Mouse (Mus musculus) lung, embryonic 15.5 days (tissue): ENCODE measurements at regions not wholly inside any gene's neighbourhood (a gene's known extent, or its start where the extent isn't known, plus 50 kb on each side); places are given as distances from the start of the nearest gene placed in this dataset.

Experiments
- ATAC-seq: fragments of 200-750 bp; cut with Nextera tagmentation; 2 replicates; pipeline ENCODE4 v1.8.0; 2017; ENCODE audit warnings: moderate number of reproducible peaks, borderline replicate concordance; ENCODE audit not compliant: low FRiP score, low TSS enrichment; ENCODE audit errors: extremely low read depth
- H3K27ac ChIP-seq: fragments of 300-500 bp; sonication (generic); 2 replicates; pipeline ENCODE4 v1.5.1; 2015; ENCODE audit warnings: moderate library complexity, mild to moderate bottlenecking, inconsistent platforms
- H3K27me3 ChIP-seq: fragments of 300-500 bp; sonication (generic); 2 replicates; pipeline ENCODE4 v1.6.1; 2015; ENCODE audit warnings: inconsistent platforms
- H3K36me3 ChIP-seq: fragments of 300-500 bp; sonication (generic); 2 replicates; pipeline ENCODE4 v1.6.1; 2015; ENCODE audit warnings: inconsistent platforms
- H3K4me1 ChIP-seq: fragments of 300-500 bp; sonication (generic); 2 replicates; pipeline ENCODE4 v1.6.1; 2015; ENCODE audit warnings: inconsistent platforms
- H3K4me2 ChIP-seq: fragments of 300-500 bp; sonication (generic); 2 replicates; pipeline ENCODE4 v1.6.1; 2015; ENCODE audit warnings: inconsistent platforms, mild to moderate bottlenecking, moderate library complexity
- H3K4me3 ChIP-seq: fragments of 300-500 bp; sonication (generic); 2 replicates; pipeline ENCODE4 v1.5.1; 2015; ENCODE audit warnings: mild to moderate bottlenecking, inconsistent platforms
- H3K9ac ChIP-seq: fragments of 300-500 bp; sonication (generic); 2 replicates; pipeline ENCODE4 v1.6.1; 2015; ENCODE audit warnings: inconsistent platforms
- H3K9me3 ChIP-seq: fragments of 300-500 bp; sonication (generic); 2 replicates; pipeline ENCODE4 v1.6.1; 2016; ENCODE audit warnings: inconsistent platforms
- WGBS: fragments of 180-500 bp; shearing (Covaris S2); methylation state at CpG from one replicate; pipeline ENCODE4 v1.1.7; 2015; 5-methylcytosine and 5-hydroxymethylcytosine counted together

DNA sequence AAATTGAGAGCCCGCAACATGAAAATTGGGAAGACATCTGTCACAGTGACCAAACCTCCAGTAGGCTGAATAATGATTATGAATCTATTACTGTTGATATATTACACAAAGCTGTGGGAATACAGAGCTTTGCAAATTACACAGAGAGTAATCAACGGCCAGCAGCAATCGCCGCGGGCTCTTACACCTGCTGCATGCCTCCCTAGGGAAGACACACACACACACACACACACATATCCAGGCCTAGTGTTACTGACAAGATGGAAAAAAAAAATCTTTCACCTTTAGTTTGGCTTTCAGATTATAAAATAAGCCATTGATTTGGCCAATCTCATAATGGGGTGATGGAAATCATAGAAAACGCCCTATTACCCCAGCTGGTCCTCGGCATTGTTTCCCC is 327.4 kb downstream of the Btg1 start:
- H3K9ac ChIP-seq: no peak overlapping the region
- H3K27ac ChIP-seq: no peak overlapping the region
- no peaks in the 10 kb centered on the region for H3K27me3 ChIP-seq
- WGBS: 90% methylated on average over 7 of the region's 7 CpGs
- no peak overlapping the region for H3K4me2 ChIP-seq
- no peaks in the 10 kb centered on the region for H3K4me1 ChIP-seq
- no peaks in the 10 kb centered on the region for H3K36me3 ChIP-seq
- H3K4me3 ChIP-seq: no peak overlapping the region
- no peaks in the 10 kb centered on the region for H3K9me3 ChIP-seq
- ATAC-seq: no peak

DNA sequence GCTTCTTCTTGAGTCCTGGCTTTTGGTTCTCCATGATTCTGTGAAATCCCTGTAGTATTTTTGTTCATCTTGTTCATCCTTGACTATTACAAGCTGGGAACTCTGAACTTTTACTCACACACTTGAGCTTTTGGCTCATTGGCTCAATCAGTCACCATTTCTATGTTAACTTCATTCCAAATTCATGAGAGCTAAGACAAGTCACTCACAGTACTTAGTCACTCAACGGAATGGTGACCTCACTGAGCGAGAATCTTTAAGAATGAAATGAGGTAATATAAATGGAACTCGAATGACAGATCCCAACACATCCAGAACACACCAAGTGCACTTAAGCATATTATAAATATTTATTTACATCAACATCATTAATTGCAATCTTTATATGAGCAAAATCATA is 331.2 kb downstream of the Btg1 start:
- H3K36me3 ChIP-seq: no peaks in the 10 kb centered on the region
- WGBS: 77% methylated on average over 3 of the region's 3 CpGs
- H3K27me3 ChIP-seq: no peaks in the 10 kb centered on the region
- H3K9ac ChIP-seq: no peak overlapping the region
- ATAC-seq: no peak
- no peaks in the 10 kb centered on the region for H3K9me3 ChIP-seq
- no peak overlapping the region for H3K27ac ChIP-seq
- no peaks in the 10 kb centered on the region for H3K4me1 ChIP-seq
- H3K4me2 ChIP-seq: no peak overlapping the region
- H3K4me3 ChIP-seq: no peak overlapping the region

DNA sequence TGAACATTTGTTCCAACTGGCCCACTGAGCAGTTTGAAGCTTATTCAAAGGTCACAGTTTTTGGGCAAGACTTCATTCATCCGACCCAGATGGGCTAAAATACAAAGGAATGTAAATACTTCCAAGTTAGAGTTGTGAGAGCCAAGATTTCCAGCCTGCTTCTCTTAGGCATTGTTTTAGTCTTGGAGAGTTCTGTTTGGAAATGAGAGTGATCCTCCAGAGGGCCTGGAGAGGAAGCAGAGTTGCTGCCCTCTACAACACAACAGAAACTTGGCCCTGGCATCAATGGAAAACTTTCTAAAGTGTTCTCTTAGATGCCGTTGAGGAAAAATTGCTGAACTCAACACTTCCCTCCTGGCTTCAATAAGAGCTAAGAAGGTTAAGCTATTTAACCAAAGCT is 332.1 kb downstream of the Btg1 start:
- H3K36me3 ChIP-seq: no peaks in the 10 kb centered on the region
- H3K4me3 ChIP-seq: no peak overlapping the region
- H3K4me1 ChIP-seq: no peaks in the 10 kb centered on the region
- H3K4me2 ChIP-seq: no peak overlapping the region
- H3K9ac ChIP-seq: no peak overlapping the region
- H3K9me3 ChIP-seq: no peaks in the 10 kb centered on the region
- H3K27me3 ChIP-seq: no peaks in the 10 kb centered on the region
- 0 out of 2 replicates have a peak overlapping the region, but pooled peaks have one; percentile 42 for H3K27ac ChIP-seq
- WGBS: 17% methylated on average over 2 of the region's 2 CpGs
- ATAC-seq: peak; percentile 69; the same call in 1 of the 2 replicates

DNA sequence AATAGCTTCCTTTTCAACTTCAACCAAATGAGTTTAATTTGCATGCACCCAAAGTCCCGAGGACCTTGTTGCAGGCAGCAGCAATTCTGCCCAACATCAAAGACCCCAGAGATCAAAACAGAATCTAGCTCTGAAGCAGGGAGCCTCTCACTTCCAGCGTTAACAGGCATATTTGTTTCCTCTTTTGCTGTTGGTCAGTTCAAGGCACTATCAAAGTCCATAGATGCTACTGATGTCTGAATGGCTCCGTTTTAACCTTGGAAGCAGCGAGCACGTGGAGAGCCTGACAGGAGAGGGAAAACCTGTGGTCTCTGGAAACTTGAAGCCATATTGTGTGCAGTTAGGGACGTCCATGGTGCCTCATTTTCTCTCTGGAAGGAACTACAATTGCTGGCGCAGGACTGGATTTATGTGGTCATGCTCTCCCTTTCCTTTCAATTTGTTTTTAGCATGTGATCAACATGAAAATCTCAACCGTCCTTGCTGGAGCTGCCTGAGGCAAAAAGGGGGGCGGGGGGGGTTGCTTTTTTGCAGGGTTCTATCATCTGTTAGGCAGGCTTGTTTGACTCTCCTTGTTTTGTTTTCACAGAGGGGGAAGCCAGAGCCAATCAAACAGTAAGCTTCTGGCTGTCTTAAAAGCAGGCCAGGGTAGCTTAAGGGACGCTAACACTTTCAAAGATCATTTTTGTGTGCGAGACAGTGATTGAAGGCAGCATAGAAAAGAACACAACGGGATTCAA is 338.4 kb downstream of the Btg1 start:
- ATAC-seq: no peak; the same call in 1 of the 2 replicates
- H3K9ac ChIP-seq: no peak overlapping the region
- H3K9me3 ChIP-seq: no peaks in the 10 kb centered on the region
- H3K4me3 ChIP-seq: no peak overlapping the region
- no peaks in the 10 kb centered on the region for H3K27me3 ChIP-seq
- no peak overlapping the region for H3K27ac ChIP-seq
- H3K4me1 ChIP-seq: 0 out of 2 replicates have a peak, but pooled peaks cover 10% of the 10 kb centered on the region
- 38% methylated on average over 12 of the region's 12 CpGs for WGBS
- H3K4me2 ChIP-seq: peak overlapping the region; percentile 39; the same call in 1 of the 2 replicates
- H3K36me3 ChIP-seq: no peaks in the 10 kb centered on the region

DNA sequence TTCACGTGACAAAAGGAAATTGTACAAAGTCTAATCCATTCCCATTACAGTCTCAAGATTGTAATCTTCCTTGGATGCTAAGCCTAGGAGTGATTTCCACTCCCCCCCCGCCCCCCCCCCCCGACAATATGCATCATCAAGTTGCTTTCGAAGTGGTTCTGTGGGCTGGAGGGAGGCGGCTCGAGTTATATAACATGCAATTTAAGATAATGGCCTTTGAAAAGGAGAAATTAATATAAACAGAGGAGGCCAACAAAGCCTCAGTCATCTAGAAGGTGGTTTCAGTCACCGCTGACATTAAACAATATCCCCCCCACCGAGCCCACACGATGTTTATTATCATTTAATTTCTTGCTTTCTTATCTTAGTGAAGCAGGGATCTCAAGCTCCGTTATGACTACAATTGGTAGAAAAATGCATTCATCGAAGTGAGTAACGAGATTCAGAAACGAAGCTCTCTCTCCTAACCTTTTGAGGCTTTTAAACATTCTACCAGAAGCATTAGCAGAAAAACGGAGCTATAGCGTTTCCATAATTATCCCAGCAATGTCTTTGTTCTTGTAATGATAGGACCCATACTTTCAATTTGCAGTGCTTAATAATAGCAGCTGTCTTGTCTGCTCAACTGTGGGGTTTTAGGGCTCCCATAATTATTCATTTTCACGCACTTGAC is 339.1 kb downstream of the Btg1 start:
- H3K27me3 ChIP-seq: no peaks in the 10 kb centered on the region
- no peaks in the 10 kb centered on the region for H3K9me3 ChIP-seq
- H3K4me2 ChIP-seq: peak overlapping the region; percentile 39; the same call in 1 of the 2 replicates
- ATAC-seq: no peak
- H3K9ac ChIP-seq: no peak overlapping the region
- WGBS: 34% methylated on average over 16 of the region's 16 CpGs
- H3K4me1 ChIP-seq: 0 out of 2 replicates have a peak, but pooled peaks cover 10% of the 10 kb centered on the region
- H3K4me3 ChIP-seq: no peak overlapping the region
- H3K27ac ChIP-seq: no peak overlapping the region
- H3K36me3 ChIP-seq: no peaks in the 10 kb centered on the region

DNA sequence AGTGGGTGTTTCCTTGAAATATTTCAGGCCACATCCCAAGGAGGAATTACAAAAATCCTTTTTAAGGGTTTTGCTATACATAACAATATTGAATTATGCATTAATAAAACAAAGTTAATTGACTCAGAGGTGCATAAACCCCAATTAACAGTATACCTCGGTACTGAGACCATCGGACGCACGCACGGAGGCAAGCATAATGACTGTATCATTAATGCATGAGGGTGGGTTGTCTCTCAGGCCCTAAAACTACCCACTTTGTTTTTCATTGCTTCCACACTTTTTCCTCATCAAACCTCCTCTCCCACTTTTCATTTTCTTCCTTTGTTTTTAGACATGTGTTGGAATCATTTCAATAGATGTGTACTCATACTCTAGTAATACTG is 339.6 kb downstream of the Btg1 start:
- H3K9ac ChIP-seq: no peak overlapping the region
- H3K27me3 ChIP-seq: no peaks in the 10 kb centered on the region
- H3K9me3 ChIP-seq: no peaks in the 10 kb centered on the region
- no peak overlapping the region for H3K27ac ChIP-seq
- no peaks in the 10 kb centered on the region for H3K36me3 ChIP-seq
- H3K4me2 ChIP-seq: peak overlapping the region; percentile 39; the same call in 1 of the 2 replicates
- H3K4me3 ChIP-seq: no peak overlapping the region
- H3K4me1 ChIP-seq: 0 out of 2 replicates have a peak, but pooled peaks cover 10% of the 10 kb centered on the region
- 92% methylated on average over 5 of the region's 5 CpGs for WGBS
- ATAC-seq: no peak

DNA sequence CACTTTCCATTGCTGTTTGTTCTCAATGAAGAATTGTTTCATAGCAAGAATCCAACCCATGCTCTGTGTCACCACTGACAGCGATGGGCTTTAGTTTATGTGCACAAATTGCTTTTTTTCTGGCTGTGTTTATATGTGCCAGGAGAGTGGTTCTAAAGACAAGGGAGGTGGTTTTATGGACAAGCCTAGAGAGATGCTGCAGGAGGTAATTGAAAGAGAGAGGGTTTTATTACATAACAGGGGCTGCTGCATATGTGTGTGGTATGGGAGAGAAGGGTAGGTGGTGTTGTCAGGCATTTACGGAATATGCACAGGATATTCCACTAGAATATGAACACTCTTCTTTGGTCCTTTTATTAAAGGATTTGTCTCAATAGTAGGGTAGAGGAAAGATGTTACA is 340.2 kb downstream of the Btg1 start:
- Histone ChIP-seq H3K4me3 (no peak overlapping the region), H3K4me1 (0 out of 2 replicates have a peak, but pooled peaks cover 10% of the 10 kb centered on the region), H3K4me2 (no peak overlapping the region), H3K27me3 (no peaks in the 10 kb centered on the region), H3K27ac (no peak overlapping the region), H3K36me3 (no peaks in the 10 kb centered on the region), H3K9ac (no peak overlapping the region), H3K9me3 (no peaks in the 10 kb centered on the region)
- ATAC-seq: no peak
- 80% methylated on average over 2 of the region's 2 CpGs for WGBS

DNA sequence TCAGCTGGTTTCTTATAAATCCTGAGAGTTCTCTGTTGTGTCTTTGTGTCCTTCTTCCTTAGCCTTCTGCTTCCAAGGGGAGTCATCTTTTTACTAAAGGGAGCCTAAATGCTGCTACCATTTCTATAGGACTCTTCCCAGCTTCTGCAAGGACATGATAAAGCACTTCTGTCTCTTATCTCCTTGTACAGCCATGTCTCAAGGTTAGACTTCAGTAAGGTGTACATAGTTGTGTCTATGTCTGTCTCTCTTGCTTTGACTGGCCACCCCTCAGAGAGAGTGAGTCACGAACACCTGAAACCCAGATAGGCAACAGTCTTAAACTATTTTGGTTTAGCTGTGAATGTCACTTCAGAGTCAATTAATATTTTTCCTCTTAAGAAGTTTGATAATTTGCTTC is 353.0 kb downstream of the Btg1 start:
- H3K9me3 ChIP-seq: no peaks in the 10 kb centered on the region
- H3K27me3 ChIP-seq: no peaks in the 10 kb centered on the region
- no peaks in the 10 kb centered on the region for H3K36me3 ChIP-seq
- H3K4me2 ChIP-seq: no peak overlapping the region
- 89% methylated on average over 1 of the region's 1 CpGs for WGBS
- H3K27ac ChIP-seq: no peak overlapping the region
- no peak overlapping the region for H3K9ac ChIP-seq
- ATAC-seq: no peak
- H3K4me1 ChIP-seq: no peaks in the 10 kb centered on the region
- no peak overlapping the region for H3K4me3 ChIP-seq

DNA sequence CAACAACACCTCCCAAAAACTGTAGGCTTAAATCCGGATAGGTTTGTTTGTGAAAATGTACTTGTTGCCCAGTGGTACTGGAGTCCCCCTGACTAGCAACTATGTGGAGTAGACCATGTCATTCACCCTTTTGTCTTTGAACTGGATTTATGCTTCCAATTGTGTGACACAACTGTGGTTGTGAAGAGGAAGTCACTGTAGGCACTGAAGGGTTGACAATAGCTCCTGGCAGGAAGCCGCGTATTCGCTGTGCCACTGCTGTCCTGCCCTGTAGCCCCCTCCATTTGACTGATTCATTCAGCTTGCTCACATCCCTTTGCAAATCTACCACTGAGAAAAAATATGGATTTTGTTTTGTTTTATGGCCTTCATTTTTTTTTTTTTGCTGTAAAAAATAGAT is 353.9 kb downstream of the Btg1 start:
- no peak for ATAC-seq
- no peaks in the 10 kb centered on the region for H3K36me3 ChIP-seq
- no peaks in the 10 kb centered on the region for H3K4me1 ChIP-seq
- no peak overlapping the region for H3K27ac ChIP-seq
- no peak overlapping the region for H3K9ac ChIP-seq
- H3K27me3 ChIP-seq: no peaks in the 10 kb centered on the region
- H3K9me3 ChIP-seq: no peaks in the 10 kb centered on the region
- no peak overlapping the region for H3K4me3 ChIP-seq
- no peak overlapping the region for H3K4me2 ChIP-seq
- 86% methylated on average over 4 of the region's 4 CpGs for WGBS

DNA sequence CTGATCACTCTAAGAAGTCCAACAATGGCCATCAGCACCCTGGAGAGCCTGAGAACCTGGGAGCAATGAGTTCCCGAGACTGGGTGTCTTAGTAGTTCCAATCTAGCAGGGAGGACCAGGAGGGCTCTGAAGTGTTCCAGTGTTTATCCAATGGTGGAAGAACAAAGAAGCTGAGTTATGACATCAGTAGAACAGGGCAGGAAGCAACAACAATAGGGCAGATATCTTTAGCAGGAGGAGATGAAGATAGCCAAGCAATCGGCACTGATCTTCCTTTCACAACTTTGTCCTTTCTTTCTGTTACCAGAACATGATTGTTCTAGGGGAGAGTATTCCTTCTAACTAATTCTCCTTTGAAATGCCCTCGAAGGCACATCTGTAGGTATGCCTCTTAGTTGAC is 355.0 kb downstream of the Btg1 start:
- Histone ChIP-seq H3K27me3 (no peaks in the 10 kb centered on the region), H3K27ac (no peak overlapping the region), H3K4me3 (no peak overlapping the region), H3K4me2 (no peak overlapping the region), H3K4me1 (no peaks in the 10 kb centered on the region), H3K36me3 (no peaks in the 10 kb centered on the region), H3K9me3 (no peaks in the 10 kb centered on the region), H3K9ac (no peak overlapping the region)
- WGBS: 69% methylated on average over 3 of the region's 3 CpGs
- no peak for ATAC-seq

DNA sequence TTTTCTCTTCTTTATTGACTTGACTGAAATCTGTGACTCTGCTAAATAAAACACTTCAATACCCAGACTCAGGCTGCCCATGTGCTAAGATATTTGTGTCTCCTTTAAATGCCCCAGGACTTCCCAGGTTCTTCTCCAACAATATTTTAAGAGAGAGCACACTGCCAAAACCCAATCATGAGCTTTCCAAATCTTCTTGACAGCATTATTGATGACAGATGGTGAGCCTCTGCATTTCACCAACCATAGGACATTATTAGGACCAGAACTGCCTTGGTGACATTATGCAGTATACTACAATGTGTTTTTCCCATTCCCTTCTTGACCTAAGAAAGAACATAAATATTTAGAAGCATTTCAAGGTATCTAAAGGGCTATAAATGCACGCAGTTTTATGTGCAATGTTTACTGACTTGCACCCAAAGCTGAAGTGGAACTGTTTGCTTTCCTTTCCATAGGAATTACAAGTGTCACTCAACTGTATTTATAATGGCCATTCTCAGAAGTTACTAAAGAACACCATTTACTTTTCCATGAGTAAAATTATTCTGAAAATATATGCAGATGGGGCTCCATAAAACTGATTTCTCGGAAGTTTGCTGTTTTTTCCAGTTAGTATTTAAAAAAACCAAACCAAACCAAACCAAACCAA is 357.6 kb downstream of the Btg1 start:
- Histone ChIP-seq H3K36me3 (no peaks in the 10 kb centered on the region), H3K9me3 (no peaks in the 10 kb centered on the region), H3K27ac (no peak overlapping the region), H3K9ac (no peak overlapping the region), H3K4me3 (no peak overlapping the region), H3K4me1 (no peaks in the 10 kb centered on the region), H3K4me2 (no peak overlapping the region), H3K27me3 (no peaks in the 10 kb centered on the region)
- no peak for ATAC-seq
- 60% methylated on average over 2 of the region's 2 CpGs for WGBS

DNA sequence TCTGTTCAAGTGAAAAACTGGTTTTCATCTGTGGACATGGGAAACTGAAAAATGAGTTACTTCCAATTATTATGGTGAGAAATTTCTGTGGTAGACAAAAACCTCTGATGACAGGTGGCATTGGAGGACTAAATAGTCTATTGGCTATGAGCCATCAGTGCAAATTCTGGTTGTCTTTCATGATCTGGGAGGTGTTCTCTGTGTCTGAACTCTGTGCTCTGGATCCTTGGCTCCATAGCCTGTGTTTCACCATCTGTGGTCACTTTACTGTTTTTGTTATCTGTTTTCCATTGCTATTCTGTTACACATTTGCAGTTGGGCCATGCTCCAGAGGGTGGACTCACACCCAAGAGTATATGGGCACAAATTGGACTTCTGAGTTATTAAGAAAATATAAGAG is 359.9 kb downstream of the Btg1 start:
- H3K9me3 ChIP-seq: no peaks in the 10 kb centered on the region
- ATAC-seq: no peak
- no peak overlapping the region for H3K27ac ChIP-seq
- H3K4me1 ChIP-seq: no peaks in the 10 kb centered on the region
- no peaks in the 10 kb centered on the region for H3K27me3 ChIP-seq
- H3K36me3 ChIP-seq: no peaks in the 10 kb centered on the region
- no peak overlapping the region for H3K4me2 ChIP-seq
- H3K4me3 ChIP-seq: no peak overlapping the region
- H3K9ac ChIP-seq: no peak overlapping the region
